Mouse (Mus musculus): ENCODE results near the gene Gm19935. TPM values are rescaled to one million over a fixed set of nuclear protein-coding genes. Genes with fewer than 3 reads are reported as not detected.
A peak's percentile ranks its signal among the peaks of the same experiment; 100 is the strongest.

The Gm19935 gene
- polyA plus RNA-seq, 1 experiment from 2014 or later, result 3.0 TPM

DNA sequence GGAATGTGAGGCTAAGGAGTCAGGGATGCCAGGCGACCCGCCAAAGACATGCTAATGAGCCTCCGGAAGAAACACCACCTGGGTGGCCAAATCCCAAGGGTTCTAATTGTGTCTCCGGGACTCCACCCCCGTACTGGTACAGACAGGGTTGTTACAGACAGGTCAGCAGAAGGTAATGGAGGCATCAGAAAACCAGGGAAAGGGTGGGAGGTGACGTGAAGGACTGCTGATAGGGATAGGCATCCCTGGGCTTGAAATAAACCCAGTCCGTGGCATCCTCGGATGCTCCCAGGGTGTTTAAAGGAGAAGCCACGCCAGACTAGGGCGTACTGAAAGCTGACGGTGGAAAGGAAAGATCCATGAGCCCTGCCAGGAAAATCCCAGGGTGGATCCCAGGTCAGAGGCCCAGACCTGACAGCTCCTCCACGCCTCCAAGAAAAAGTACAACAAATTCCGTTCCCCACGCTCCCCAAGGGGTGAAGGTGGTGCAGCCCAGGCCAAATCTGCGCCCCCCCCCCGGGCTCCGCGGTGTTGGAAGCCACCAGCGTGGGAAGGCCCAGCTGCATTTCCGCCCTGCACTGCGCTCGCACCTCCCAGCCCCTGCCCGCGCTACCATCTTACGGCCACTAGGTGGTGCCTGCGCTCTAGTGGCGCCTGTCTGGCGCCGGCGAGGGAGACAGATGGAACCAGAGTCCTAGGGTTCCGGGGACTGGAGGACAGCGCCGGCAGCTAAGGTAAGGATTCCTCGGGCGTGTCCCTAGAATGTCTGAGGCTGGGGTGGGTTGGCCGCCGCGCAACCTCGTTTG is 11.2 kb upstream of the Gm19935 start, which contains the start of gene Chd9:
TSS of gene Chd9 (plus strand) at position 172 of the 806 bp plus-strand sequence.
- no peaks in the 10 kb centered on the region for H3K36me3 ChIP-seq
- H3K27me3 ChIP-seq, result no peaks in the 10 kb centered on the region
- peaks cover 35% of the 10 kb centered on the region for H3K4me1 ChIP-seq (replicated peaks)
- H3K9ac ChIP-seq, result peak within 1 kb of the TSS; percentile 78
- peak within 1 kb of the TSS; percentile 52 for H3K4me3 ChIP-seq
- H3K9me3 ChIP-seq, result no peaks in the 10 kb centered on the region
- under 1% methylated on average over 38 of the region's 39 CpGs for WGBS
- peak within 1 kb of the TSS; percentile 84 for H3K27ac ChIP-seq
- H3K4me2 ChIP-seq, result peak within 1 kb of the TSS; percentile 82
- ATAC-seq (ENCODE audit: low FRiP score), result peak; percentile 93

DNA sequence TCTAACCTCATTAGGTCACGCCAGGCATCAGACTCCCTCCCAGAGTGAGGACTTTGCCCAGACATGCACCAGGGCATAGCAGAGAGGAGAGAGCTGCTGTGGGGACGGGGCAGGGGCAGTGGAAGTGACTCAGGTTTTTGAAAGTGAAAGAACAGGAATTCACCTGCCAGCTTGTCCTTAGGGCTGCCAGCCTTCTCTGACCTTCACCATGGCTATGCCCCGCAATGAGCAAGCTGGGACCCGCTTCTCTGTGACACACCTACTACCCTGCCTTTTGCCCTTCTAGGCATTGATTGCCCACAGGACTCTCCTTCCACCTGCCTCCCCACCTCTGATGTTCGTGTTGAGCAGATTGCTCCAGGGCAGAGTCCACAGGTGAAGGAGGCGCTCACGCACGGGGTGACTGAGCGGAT is 8.3 kb upstream of the Gm19935 start:
- ATAC-seq (ENCODE audit: low FRiP score), result no peak
- 86% methylated on average over 9 of the region's 9 CpGs for WGBS

GRCm38 (mm10) chr8:90822443-90822842 is 5.2 kb upstream of the Gm19935 start:
- 72% methylated on average over 11 of the region's 11 CpGs for WGBS
- Histone ChIP-seq H3K27ac (no peak overlapping the region), H3K4me1 (replicated peaks) (peaks cover 4% of the 10 kb centered on the region; the same call in 1 of the 2 replicates), H3K9ac (no peak overlapping the region), H3K9me3 (no peaks in the 10 kb centered on the region), H3K4me2 (no peak overlapping the region), H3K36me3 (no peaks in the 10 kb centered on the region), H3K27me3 (no peaks in the 10 kb centered on the region), H3K4me3 (no peak overlapping the region)
- no peak for ATAC-seq (ENCODE audit: low FRiP score)

More for the DNA sequence above, 8.3 kb upstream of the Gm19935 start:
- H3K36me3 ChIP-seq, result no peaks in the 10 kb centered on the region
- peaks cover 25% of the 10 kb centered on the region for H3K4me1 ChIP-seq (replicated peaks)
- H3K27me3 ChIP-seq, result no peaks in the 10 kb centered on the region
- no peak overlapping the region for H3K27ac ChIP-seq
- H3K4me2 ChIP-seq, result no peak overlapping the region
- H3K4me3 ChIP-seq, result no peak overlapping the region
- no peaks in the 10 kb centered on the region for H3K9me3 ChIP-seq
- no peak overlapping the region for H3K9ac ChIP-seq

DNA sequence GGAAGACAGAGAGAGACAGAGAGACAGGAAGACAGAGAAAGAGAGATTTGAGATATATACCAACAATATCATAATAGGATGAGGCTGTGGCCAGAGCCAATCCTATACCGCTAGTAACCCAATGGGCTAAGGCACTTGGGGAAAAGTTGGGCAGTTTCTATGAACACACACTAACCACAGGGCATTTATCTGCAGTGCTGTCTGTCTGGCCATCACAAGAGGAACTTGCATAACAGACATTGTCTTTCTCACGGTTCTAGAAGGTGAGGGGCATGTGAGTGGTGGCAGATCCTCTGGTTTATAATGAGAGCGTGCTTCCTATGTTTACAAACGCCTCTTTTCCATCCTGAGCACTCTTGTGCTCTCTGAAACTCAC is 3.1 kb upstream of the Gm19935 start:
- peaks cover 23% of the 10 kb centered on the region for H3K4me1 ChIP-seq (replicated peaks)
- no peak for ATAC-seq (ENCODE audit: low FRiP score)
- H3K9ac ChIP-seq, result no peak overlapping the region
- H3K36me3 ChIP-seq, result no peaks in the 10 kb centered on the region
- H3K4me2 ChIP-seq, result no peak overlapping the region
- no peaks in the 10 kb centered on the region for H3K9me3 ChIP-seq
- H3K27me3 ChIP-seq, result no peaks in the 10 kb centered on the region
- 96% methylated on average over 4 of the region's 4 CpGs for WGBS
- no peak overlapping the region for H3K4me3 ChIP-seq
- no peak overlapping the region for H3K27ac ChIP-seq

DNA sequence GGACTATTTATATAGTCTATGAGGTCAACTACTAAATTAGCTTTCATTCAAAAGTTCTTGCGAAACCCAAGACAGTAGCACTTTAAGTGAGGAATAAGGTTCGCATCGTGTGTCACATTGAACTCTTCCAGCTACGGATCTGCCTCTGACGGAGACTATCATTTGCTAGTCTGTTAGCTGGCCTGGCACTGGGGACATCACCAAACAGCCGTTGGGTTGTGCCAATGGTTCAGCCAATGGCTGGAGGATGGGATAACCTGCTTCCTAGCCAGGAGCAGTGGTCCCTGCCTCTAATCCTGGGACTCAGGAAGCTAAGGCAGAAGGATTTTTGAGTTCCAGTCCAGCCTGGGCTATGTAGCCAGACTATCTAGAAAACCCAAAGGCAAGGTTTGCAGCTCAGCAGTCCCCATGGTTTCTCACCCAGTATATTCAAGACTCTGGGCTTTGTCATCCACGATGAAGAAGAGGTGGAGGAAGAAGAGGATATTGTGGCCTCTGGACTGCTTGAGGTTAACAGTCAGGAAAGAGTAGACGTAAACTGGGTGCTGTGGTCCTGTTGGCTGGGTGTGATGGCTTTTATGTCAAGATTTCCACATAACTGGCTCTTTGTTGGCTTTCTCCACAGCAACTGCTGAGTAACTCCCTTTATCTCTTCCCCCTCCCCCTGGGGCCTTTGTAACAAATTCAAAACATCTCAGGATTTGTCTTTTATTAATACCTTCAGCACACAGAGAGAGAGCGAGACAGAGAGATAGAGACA is 2.5 kb upstream of the Gm19935 start:
- no peaks in the 10 kb centered on the region for H3K27me3 ChIP-seq
- H3K27ac ChIP-seq, result no peak overlapping the region
- H3K4me3 ChIP-seq, result no peak overlapping the region
- H3K4me2 ChIP-seq, result no peak overlapping the region
- ATAC-seq (ENCODE audit: low FRiP score), result no peak
- no peaks in the 10 kb centered on the region for H3K9me3 ChIP-seq
- H3K4me1 ChIP-seq (replicated peaks), result peaks cover 23% of the 10 kb centered on the region
- no peaks in the 10 kb centered on the region for H3K36me3 ChIP-seq
- no peak overlapping the region for H3K9ac ChIP-seq
- 84% methylated on average over 9 of the region's 9 CpGs for WGBS

GRCm38 (mm10) chr8:90816061-90816882 is 921 bp downstream of the Gm19935 start:
- H3K9me3 ChIP-seq, result no peaks in the 10 kb centered on the region
- peaks cover 23% of the 10 kb centered on the region for H3K4me1 ChIP-seq (replicated peaks)
- 0 out of 2 replicates have a peak overlapping the region, but pooled peaks have one; percentile 8 for H3K4me2 ChIP-seq
- no peak overlapping the region for H3K4me3 ChIP-seq
- H3K27ac ChIP-seq, result peak overlapping the region; percentile 59
- H3K27me3 ChIP-seq, result no peaks in the 10 kb centered on the region
- ATAC-seq (ENCODE audit: low FRiP score), result no peak
- no peaks in the 10 kb centered on the region for H3K36me3 ChIP-seq
- no peak overlapping the region for H3K9ac ChIP-seq
- 64% methylated on average over 23 of the region's 23 CpGs for WGBS

- WGBS, result 87% methylated on average over 10 of the region's 10 CpGs
- ATAC-seq (ENCODE audit: low FRiP score), result no peak
- no peaks in the 10 kb centered on the region for H3K9me3 ChIP-seq
Measured at GRCm38 (mm10) chr8:90813602-90814320, 3.4 kb downstream of the Gm19935 start.

DNA sequence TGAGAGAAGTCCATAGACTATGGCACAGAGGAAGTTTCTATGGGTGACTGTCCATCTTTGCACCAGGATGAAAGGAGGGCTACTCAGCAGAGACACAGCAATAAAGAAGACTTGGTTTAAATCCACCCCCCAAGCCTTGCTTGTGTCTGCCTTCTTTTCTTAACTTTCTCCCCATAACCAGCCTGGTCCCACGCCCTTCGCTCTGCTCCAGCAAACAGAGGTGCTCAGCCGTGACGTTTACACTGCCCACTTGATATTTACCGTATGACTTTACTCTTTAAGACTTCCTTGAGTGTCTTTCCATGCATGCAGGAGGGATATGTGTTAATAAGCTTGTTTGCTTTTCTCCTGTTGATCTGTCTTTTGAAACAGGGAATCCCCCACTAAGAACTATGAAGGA is 17.7 kb downstream of the Gm19935 start:
- ATAC-seq (ENCODE audit: low FRiP score), result no peak
- H3K36me3 ChIP-seq, result no peaks in the 10 kb centered on the region
- H3K27ac ChIP-seq, result no peak overlapping the region
- H3K9me3 ChIP-seq, result peaks cover 17% of the 10 kb centered on the region; the same call in 1 of the 2 replicates
- WGBS, result 76% methylated on average over 5 of the region's 5 CpGs
- no peaks in the 10 kb centered on the region for H3K27me3 ChIP-seq
- H3K4me2 ChIP-seq, result no peak overlapping the region
- peaks cover 12% of the 10 kb centered on the region; the same call in 1 of the 2 replicates for H3K4me1 ChIP-seq (replicated peaks)
- H3K9ac ChIP-seq, result no peak overlapping the region
- H3K4me3 ChIP-seq, result no peak overlapping the region

More at GRCm38 (mm10) chr8:90813602-90814320, 3.4 kb downstream of the Gm19935 start:
- H3K4me2 ChIP-seq, result no peak overlapping the region
- H3K27me3 ChIP-seq, result no peaks in the 10 kb centered on the region
- H3K27ac ChIP-seq, result no peak overlapping the region
- no peak overlapping the region for H3K4me3 ChIP-seq
- no peak overlapping the region for H3K9ac ChIP-seq
- no peaks in the 10 kb centered on the region for H3K36me3 ChIP-seq
- H3K4me1 ChIP-seq (replicated peaks), result peaks cover 23% of the 10 kb centered on the region

- 12% methylated on average over 12 of the region's 12 CpGs for WGBS
- H3K36me3 ChIP-seq, result no peaks in the 10 kb centered on the region
- ATAC-seq (ENCODE audit: low FRiP score), result peak; percentile 63; the same call in 1 of the 2 replicates
- no peak overlapping the region for H3K4me3 ChIP-seq
- peak overlapping the region; percentile 40 for H3K4me2 ChIP-seq
- H3K27ac ChIP-seq, result no peak overlapping the region
- H3K4me1 ChIP-seq (replicated peaks), result peaks cover 12% of the 10 kb centered on the region; the same call in 1 of the 2 replicates
- H3K9me3 ChIP-seq, result no peaks in the 10 kb centered on the region
- H3K9ac ChIP-seq, result no peak overlapping the region
- no peaks in the 10 kb centered on the region for H3K27me3 ChIP-seq
Measured at GRCm38 (mm10) chr8:90794990-90795861, 22.0 kb downstream of the Gm19935 start.

GRCm38 (mm10) chr8:90793710-90794109 is 23.5 kb downstream of the Gm19935 start:
- H3K27ac ChIP-seq, result no peak overlapping the region
- H3K4me3 ChIP-seq, result no peak overlapping the region
- no peaks in the 10 kb centered on the region for H3K27me3 ChIP-seq
- H3K9ac ChIP-seq, result no peak overlapping the region
- WGBS, result 0% methylated on average over 3 of the region's 3 CpGs
- no peak overlapping the region for H3K4me2 ChIP-seq
- no peaks in the 10 kb centered on the region for H3K36me3 ChIP-seq
- ATAC-seq (ENCODE audit: low FRiP score), result no peak
- H3K9me3 ChIP-seq, result no peaks in the 10 kb centered on the region
- H3K4me1 ChIP-seq (replicated peaks), result peaks cover 12% of the 10 kb centered on the region; the same call in 1 of the 2 replicates

GRCm38 (mm10) chr8:90791616-90792015 is 25.6 kb downstream of the Gm19935 start:
- no peak overlapping the region for H3K27ac ChIP-seq
- H3K9ac ChIP-seq, result no peak overlapping the region
- H3K9me3 ChIP-seq, result no peaks in the 10 kb centered on the region
- no peaks in the 10 kb centered on the region for H3K27me3 ChIP-seq
- H3K4me3 ChIP-seq, result no peak overlapping the region
- WGBS, result 78% methylated on average over 1 of the region's 1 CpGs
- no peaks in the 10 kb centered on the region for H3K36me3 ChIP-seq
- no peak for ATAC-seq (ENCODE audit: low FRiP score)
- peaks cover 12% of the 10 kb centered on the region; the same call in 1 of the 2 replicates for H3K4me1 ChIP-seq (replicated peaks)
- no peak overlapping the region for H3K4me2 ChIP-seq
